Mouse (Mus musculus) stomach, postnatal 0 days (tissue): ENCODE data around the gene Dctn1. TPM values are rescaled to one million over a fixed set of nuclear protein-coding genes. Genes with fewer than 3 reads are reported as not detected.

Experiments used
- ATAC-seq: fragments of 200-750 bp; cut with Nextera tagmentation; 2 replicates; pipeline ENCODE4 v1.8.0; 2017; ENCODE audit not compliant: low FRiP score, low TSS enrichment
- DNase-seq: peaks from one replicate; pipeline ENCODE4 v3.0.0-alpha.2; 2016; ENCODE audit warnings: low spot score
- H3K27ac ChIP-seq: fragments of 300-500 bp; sonication (generic); replicated peaks from 2 replicates; pipeline ENCODE4 v1.5.1; 2014; ENCODE audit warnings: mild to moderate bottlenecking, control low read depth
- H3K27me3 ChIP-seq: fragments of 300-500 bp; sonication (generic); 2 replicates; pipeline ENCODE4 v1.6.1; 2014; ENCODE audit warnings: low read length; ENCODE audit not compliant: control insufficient read depth, insufficient read depth
- H3K36me3 ChIP-seq: fragments of 300-500 bp; sonication (generic); 2 replicates; pipeline ENCODE4 v1.6.1; 2014; ENCODE audit warnings: low read length, mixed read lengths; ENCODE audit not compliant: control insufficient read depth, insufficient read depth
- H3K4me1 ChIP-seq: fragments of 300-500 bp; sonication (generic); replicated peaks from 2 replicates; pipeline ENCODE4 v1.6.1; 2014; ENCODE audit warnings: antibody characterized with exemption; ENCODE audit not compliant: control insufficient read depth, insufficient read depth
- H3K4me2 ChIP-seq: fragments of 300-500 bp; sonication (generic); replicated peaks from 2 replicates; pipeline ENCODE4 v1.6.1; 2014; ENCODE audit warnings: low read depth, mild to moderate bottlenecking, control low read depth, moderate library complexity
- H3K4me3 ChIP-seq: fragments of 300-500 bp; sonication (generic); 2 replicates; pipeline ENCODE4 v1.5.1; 2014; ENCODE audit warnings: low read depth, low read length, control low read depth
- H3K9ac ChIP-seq: fragments of 300-500 bp; sonication (generic); 2 replicates; pipeline ENCODE4 v1.6.1; 2014; ENCODE audit warnings: mild to moderate bottlenecking, low read length, control low read depth, mixed read lengths
- H3K9me3 ChIP-seq: fragments of 300-500 bp; sonication (generic); 2 replicates; pipeline ENCODE4 v1.6.1; 2016; ENCODE audit warnings: low read length; ENCODE audit not compliant: control insufficient read depth
- CTCF ChIP-seq: IDR thresholded peaks from 2 replicates; pipeline ENCODE4 v1.5.1; 2016; ENCODE audit warnings: antibody characterized with exemption, low read depth, mild to moderate bottlenecking, moderate library complexity
- EP300 ChIP-seq: optimal IDR thresholded peaks from 2 replicates; pipeline ENCODE3; 2016; ENCODE audit warnings: antibody characterized with exemption
- WGBS: fragments of 180-500 bp; shearing (Covaris S2); extraction: QIAGEN DNeasy Blood & Tissue Kit; methylation state at CpG from one replicate; pipeline ENCODE4 v1.1.7; 2014; 5-methylcytosine and 5-hydroxymethylcytosine counted together
- polyA plus RNA-seq: library from polyadenylated mRNA; unstranded; fragments of >200 nt; fragmentation: Nextera tagmentation; extraction: Ambion mirVana; gene quantifications from 2 replicates; pipeline ENCODE4 v1.2.1, GENCODE M21; 2015

Gene Dctn1
- polyA plus RNA-seq, 1 experiment from 2014 or later, result 43.5 TPM

DNA sequence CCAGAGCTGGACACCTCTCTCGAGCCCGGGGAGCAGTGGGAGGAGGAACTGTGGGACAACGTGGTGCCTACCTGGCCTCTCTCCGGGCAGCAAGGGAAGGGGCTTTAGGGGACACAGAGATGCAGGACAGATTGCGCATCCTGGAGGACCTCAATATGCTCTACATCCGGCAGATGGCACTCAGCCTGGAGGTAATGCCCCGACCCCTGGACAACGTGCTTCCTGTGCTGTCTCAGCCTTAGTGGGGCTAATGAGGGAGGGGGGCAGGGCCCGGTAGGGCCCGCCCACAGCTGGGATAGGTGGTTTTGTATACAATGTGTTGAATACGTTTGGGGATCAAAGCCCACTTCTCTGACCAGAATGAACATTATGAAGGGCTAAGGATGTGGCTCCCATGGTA lies 27.7 kb upstream of the Dctn1 start:
- H3K27ac ChIP-seq, result peak overlapping the region; percentile 99
- peak overlapping the region; percentile 57 for H3K4me3 ChIP-seq
- DNase-seq (no peak), ATAC-seq (peak; percentile 10; the same call in 1 of the 2 replicates)
- H3K9me3 ChIP-seq, result no peaks in the 10 kb centered on the region
- H3K27me3 ChIP-seq, result no peaks in the 10 kb centered on the region
- no peaks in the 10 kb centered on the region for H3K36me3 ChIP-seq
- TF ChIP-seq EP300, result no peak
- peak; percentile 41 for TF ChIP-seq CTCF
- WGBS, result 7% methylated on average over 11 of the region's 11 CpGs
- peak overlapping the region; percentile 89 for H3K4me2 ChIP-seq
- peaks cover 6% of the 10 kb centered on the region for H3K4me1 ChIP-seq
- peak overlapping the region; percentile 89 for H3K9ac ChIP-seq

DNA sequence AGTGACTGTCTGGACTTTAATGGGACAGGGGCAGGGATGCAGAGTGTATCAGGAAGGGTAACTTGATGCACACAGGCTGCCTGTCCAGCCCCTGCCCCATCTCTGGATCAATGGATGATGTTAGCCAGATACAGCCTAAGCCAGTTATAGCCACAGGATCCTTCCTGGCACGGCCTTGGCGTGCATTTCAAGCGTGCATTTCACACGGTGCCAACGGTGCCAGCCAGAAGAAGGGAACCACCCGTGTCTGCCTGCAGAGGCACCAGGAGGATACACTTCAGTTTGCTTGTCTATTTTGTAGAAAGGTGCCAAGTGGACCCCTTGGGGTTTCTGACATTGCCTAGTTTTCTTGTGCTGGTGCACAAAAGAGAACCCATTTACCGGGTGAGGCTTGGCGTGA lies 25.7 kb upstream of the Dctn1 start:
- peaks cover 6% of the 10 kb centered on the region for H3K4me1 ChIP-seq

DNA sequence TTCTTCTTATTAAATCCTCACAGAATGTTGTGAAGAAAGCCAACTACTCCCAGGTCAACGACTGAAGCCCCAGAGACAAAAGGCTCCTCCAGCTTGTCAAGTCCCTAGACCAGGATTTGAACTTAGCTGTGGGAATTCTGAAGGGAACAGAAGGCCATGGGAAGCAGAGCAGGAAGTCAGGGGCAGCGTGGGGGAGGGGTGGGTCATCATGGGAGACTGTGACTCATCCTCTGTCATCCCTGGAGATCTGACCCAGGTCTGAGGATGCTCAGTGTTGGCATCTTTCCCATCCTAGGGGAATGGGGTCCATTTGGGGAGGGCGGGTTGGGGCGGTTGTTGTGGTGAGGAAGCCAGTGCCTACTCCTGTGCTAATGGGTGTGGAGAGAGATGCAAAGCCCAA lies 24.1 kb upstream of the Dctn1 start:
- WGBS, result 36% methylated on average over 4 of the region's 4 CpGs
- Histone ChIP-seq H3K4me2 (peak overlapping the region; percentile 58), H3K9ac (no peak overlapping the region), H3K27ac (peak overlapping the region; percentile 79), H3K4me3 (no peak overlapping the region; the same call in 1 of the 2 replicates), H3K36me3 (peaks cover 3% of the 10 kb centered on the region; the same call in 1 of the 2 replicates), H3K9me3 (no peaks in the 10 kb centered on the region), H3K4me1 (peaks cover 6% of the 10 kb centered on the region), H3K27me3 (no peaks in the 10 kb centered on the region)
- DNase-seq (no peak), ATAC-seq (no peak)
- TF ChIP-seq EP300, result no peak
- TF ChIP-seq CTCF, result no peak

More for the DNA sequence above, 25.7 kb upstream of the Dctn1 start:
- DNase-seq, result no peak
- Histone ChIP-seq H3K27me3 (no peaks in the 10 kb centered on the region), H3K9me3 (no peaks in the 10 kb centered on the region), H3K36me3 (no peaks in the 10 kb centered on the region), H3K27ac (no peak overlapping the region), H3K4me2 (no peak overlapping the region), H3K9ac (no peak overlapping the region), H3K4me3 (no peak overlapping the region)
- ATAC-seq, result no peak
- 89% methylated on average over 8 of the region's 8 CpGs for WGBS
- no peak for TF ChIP-seq EP300
- no peak for TF ChIP-seq CTCF

DNA sequence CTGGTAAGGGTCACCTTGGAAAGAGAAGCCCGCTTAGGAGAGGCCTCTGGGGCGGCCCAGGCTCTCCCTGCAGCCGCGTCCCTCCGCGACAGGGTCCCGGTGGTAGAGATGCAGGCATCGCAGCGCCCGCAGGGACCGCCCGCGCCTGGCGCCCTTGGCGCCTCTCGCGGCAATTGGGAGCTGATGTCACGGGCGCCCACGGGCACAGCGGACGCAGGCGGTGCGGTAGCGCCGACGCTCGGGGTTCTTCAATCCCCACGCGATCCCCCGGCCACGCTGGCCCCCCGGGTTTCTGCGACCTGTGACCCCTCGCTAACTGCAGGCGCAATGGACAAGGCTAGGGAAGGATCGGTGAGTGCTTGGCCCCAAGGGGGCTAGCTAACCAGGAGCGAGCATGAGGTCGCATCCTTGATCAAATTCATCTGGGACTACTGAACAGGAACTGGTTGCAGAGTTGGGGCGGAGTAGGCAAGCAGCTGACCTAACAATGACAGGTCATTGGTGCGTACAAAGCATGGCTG lies 23.4 kb upstream of the Dctn1 start:
- H3K27me3 ChIP-seq, result no peaks in the 10 kb centered on the region
- peak overlapping the region; percentile 79 for H3K27ac ChIP-seq
- peak overlapping the region; percentile 54 for H3K9ac ChIP-seq
- peak overlapping the region; percentile 58 for H3K4me2 ChIP-seq
- H3K4me1 ChIP-seq, result peaks cover 6% of the 10 kb centered on the region
- WGBS, result 13% methylated on average over 34 of the region's 41 CpGs
- peak overlapping the region; percentile 28 for H3K4me3 ChIP-seq
- no peaks in the 10 kb centered on the region for H3K9me3 ChIP-seq
- DNase-seq (peak; percentile 40), ATAC-seq (no peak; the same call in 1 of the 2 replicates)
- TF ChIP-seq CTCF, result no peak
- TF ChIP-seq EP300, result no peak
- H3K36me3 ChIP-seq, result peaks cover 3% of the 10 kb centered on the region; the same call in 1 of the 2 replicates

DNA sequence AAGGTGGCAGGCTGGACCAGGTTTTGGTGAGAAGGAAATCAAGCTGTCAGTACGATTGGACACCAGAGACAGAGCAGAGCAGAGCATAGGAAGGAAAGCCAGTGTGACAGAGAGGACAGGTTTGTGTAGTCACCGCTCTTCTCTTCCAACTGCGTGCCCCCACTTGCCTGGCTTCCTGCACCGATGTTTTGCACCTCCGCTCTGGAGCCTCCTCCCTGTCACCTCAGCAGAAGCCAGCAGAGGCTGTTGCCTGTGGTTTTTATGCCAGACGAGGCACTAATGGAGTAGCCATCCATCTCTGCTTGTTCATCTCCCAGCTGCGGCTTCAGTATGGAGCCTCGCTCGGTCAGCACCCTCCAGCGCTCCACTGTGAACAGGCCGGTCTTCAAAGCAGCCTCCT lies 22.8 kb upstream of the Dctn1 start:
- Histone ChIP-seq H3K36me3 (peaks cover 3% of the 10 kb centered on the region; the same call in 1 of the 2 replicates), H3K4me1 (peaks cover 6% of the 10 kb centered on the region), H3K4me2 (no peak overlapping the region), H3K27me3 (no peaks in the 10 kb centered on the region), H3K9me3 (no peaks in the 10 kb centered on the region), H3K9ac (no peak overlapping the region; the same call in 1 of the 2 replicates), H3K4me3 (no peak overlapping the region), H3K27ac (peak overlapping the region; percentile 79)
- WGBS, result 61% methylated on average over 11 of the region's 11 CpGs
- ATAC-seq (no peak), DNase-seq (no peak)
- no peak for TF ChIP-seq CTCF

DNA sequence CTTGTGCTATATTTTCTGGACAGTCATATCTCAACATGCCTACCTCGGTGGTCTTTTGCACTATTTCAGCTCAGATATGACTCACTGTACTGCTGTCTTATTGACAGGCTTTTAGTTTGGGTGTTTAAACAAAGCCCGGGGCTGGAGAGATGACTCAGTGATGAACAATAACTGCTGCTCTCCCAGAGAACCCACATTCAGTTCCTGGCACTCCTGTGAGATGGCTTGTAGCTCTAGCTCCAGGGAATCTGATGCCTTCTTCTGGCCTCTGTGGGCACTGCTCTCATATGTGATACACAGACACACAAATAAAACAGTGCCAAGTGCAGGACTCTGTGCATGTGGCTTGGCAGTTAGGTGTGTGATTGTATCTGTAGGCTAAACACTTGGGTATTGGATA lies 20.5 kb upstream of the Dctn1 start:
- H3K4me1 ChIP-seq, result peaks cover 4% of the 10 kb centered on the region; the same call in 1 of the 2 replicates
- H3K4me3 ChIP-seq, result no peak overlapping the region
- H3K27me3 ChIP-seq, result no peaks in the 10 kb centered on the region
- WGBS, result 31% methylated on average over 2 of the region's 2 CpGs
- no peaks in the 10 kb centered on the region for H3K9me3 ChIP-seq
- H3K4me2 ChIP-seq, result no peak overlapping the region
- TF ChIP-seq EP300 (no peak), CTCF (peak; percentile 30; the same call in 1 of the 2 replicates)
- H3K27ac ChIP-seq, result no peak overlapping the region
- no peak for DNase-seq
- ATAC-seq, result no peak
- H3K9ac ChIP-seq, result no peak overlapping the region
- peaks cover 10% of the 10 kb centered on the region; the same call in 1 of the 2 replicates for H3K36me3 ChIP-seq
